Mouse (Mus musculus): Measurements from ENCODE around the gene Gm36028.

Gm36028 gene

GRCm38 (mm10) chr16:37861029-37861428, at the start of gene Gm36028:
Gene Gm36028 (minus strand): TSS chr16:37861146.
- DNase-seq (ENCODE audit: low spot score in 2 of 2), result no peak

GRCm38 (mm10) chr16:37906456-37906855, 45.5 kb upstream of the Gm36028 start:
- no peak for DNase-seq (ENCODE audit: low spot score in 2 of 2)

- no peak for DNase-seq (ENCODE audit: low spot score in 2 of 2)
Measured at GRCm38 (mm10) chr16:37901318-37901717, 40.4 kb upstream of the Gm36028 start.

GRCm38 (mm10) chr16:37899357-37899756, 38.4 kb upstream of the Gm36028 start:
- DNase-seq (ENCODE audit: low spot score in 2 of 2), result no peak

- no peak for DNase-seq (ENCODE audit: low spot score in 2 of 2)
Measured at GRCm38 (mm10) chr16:37898790-37899189, 37.8 kb upstream of the Gm36028 start.

GRCm38 (mm10) chr16:37893942-37894341, 33.0 kb upstream of the Gm36028 start:
- no peak for DNase-seq (ENCODE audit: low spot score in 2 of 2)

GRCm38 (mm10) chr16:37893381-37893780, 32.4 kb upstream of the Gm36028 start:
- no peak for DNase-seq (ENCODE audit: low spot score in 2 of 2)

- no peak for DNase-seq (ENCODE audit: low spot score in 2 of 2)
Measured at GRCm38 (mm10) chr16:37892667-37893066, 31.7 kb upstream of the Gm36028 start.

GRCm38 (mm10) chr16:37888986-37889385, 28.0 kb upstream of the Gm36028 start:
- DNase-seq (ENCODE audit: low spot score in 2 of 2), result no peak

- DNase-seq (ENCODE audit: low spot score in 2 of 2), result no peak
Measured at GRCm38 (mm10) chr16:37881168-37881567, 20.2 kb upstream of the Gm36028 start.

- DNase-seq (ENCODE audit: low spot score in 2 of 2), result no peak
Measured at GRCm38 (mm10) chr16:37879750-37880419, 18.9 kb upstream of the Gm36028 start.

- DNase-seq (ENCODE audit: low spot score in 2 of 2), result no peak
Measured at GRCm38 (mm10) chr16:37878951-37879505, 18.1 kb upstream of the Gm36028 start.

GRCm38 (mm10) chr16:37877406-37877805, 16.5 kb upstream of the Gm36028 start:
- no peak for DNase-seq (ENCODE audit: low spot score in 2 of 2)

- no peak for DNase-seq (ENCODE audit: low spot score in 2 of 2)
Measured at GRCm38 (mm10) chr16:37874501-37875235, 13.7 kb upstream of the Gm36028 start.

- DNase-seq (ENCODE audit: low spot score in 2 of 2), result no peak
Measured at GRCm38 (mm10) chr16:37871112-37871715, 10.3 kb upstream of the Gm36028 start.

- DNase-seq (ENCODE audit: low spot score in 2 of 2), result no peak
Measured at GRCm38 (mm10) chr16:37869470-37870231, 8.7 kb upstream of the Gm36028 start.

- DNase-seq (ENCODE audit: low spot score in 2 of 2), result peak in 1 of 2 experiments; percentile 60
Measured at GRCm38 (mm10) chr16:37868506-37869469, 7.8 kb upstream of the Gm36028 start.

GRCm38 (mm10) chr16:37867791-37868505, 7.0 kb upstream of the Gm36028 start, which contains the start of gene Lrrc58:
Gene Lrrc58 (plus strand): TSS chr16:37868389.
- DNase-seq (ENCODE audit: low spot score in 2 of 2), result peak; percentile 82 to 86

GRCm38 (mm10) chr16:37865841-37866240, 4.9 kb upstream of the Gm36028 start:
- no peak for DNase-seq (ENCODE audit: low spot score in 2 of 2)

- DNase-seq (ENCODE audit: low spot score in 2 of 2), result no peak
Measured at GRCm38 (mm10) chr16:37863876-37864275, 2.9 kb upstream of the Gm36028 start.

All from urinary bladder, postnatal 4 days (tissue).